Mouse (Mus musculus) neural tube, embryonic 14.5 days (tissue): Measurements from ENCODE around the gene Ggcx. TPM values are rescaled to one million over a fixed set of nuclear protein-coding genes. Genes with fewer than 3 reads are reported as not detected.
"Not testable (repeated sequence)": the region's sequence is repeated elsewhere in the genome, so short reads cannot be mapped to it uniquely, and the experiment has no call there.

Experiments
- ATAC-seq: fragments of 200-750 bp; cut with Nextera tagmentation; 2 replicates; pipeline ENCODE4 v1.8.0; 2017; ENCODE audit warnings: low read depth, mild to moderate bottlenecking, moderate TSS enrichment, moderate library complexity
- H3K27ac ChIP-seq: fragments of 300-500 bp; sonication (generic); 2 replicates; pipeline ENCODE4 v1.5.1; 2014; ENCODE audit warnings: low read depth, mild to moderate bottlenecking, control low read depth, low read length, moderate library complexity, mixed read lengths
- H3K27me3 ChIP-seq: fragments of 300-500 bp; sonication (generic); 2 replicates; pipeline ENCODE4 v1.6.1; 2014; ENCODE audit warnings: low read length; ENCODE audit not compliant: control insufficient read depth, insufficient read depth
- H3K36me3 ChIP-seq: fragments of 300-500 bp; sonication (generic); 2 replicates; pipeline ENCODE4 v1.6.1; 2014; ENCODE audit warnings: low read length, mixed read lengths; ENCODE audit not compliant: control insufficient read depth, insufficient read depth
- H3K4me1 ChIP-seq: fragments of 300-500 bp; sonication (generic); 2 replicates; pipeline ENCODE4 v1.6.1; 2014; ENCODE audit warnings: low read length; ENCODE audit not compliant: control insufficient read depth, insufficient read depth
- H3K4me2 ChIP-seq: fragments of 300-500 bp; sonication (generic); 2 replicates; pipeline ENCODE4 v1.6.1; 2014; ENCODE audit warnings: mild to moderate bottlenecking, low read depth, low read length, control low read depth
- H3K4me3 ChIP-seq: fragments of 300-500 bp; sonication (generic); 2 replicates; pipeline ENCODE4 v1.5.1; 2014; ENCODE audit warnings: low read depth, low read length, control low read depth, mixed read lengths
- H3K9ac ChIP-seq: fragments of 300-500 bp; sonication (generic); replicated peaks from 2 replicates; pipeline ENCODE4 v1.6.1; 2014; ENCODE audit warnings: low read depth, mild to moderate bottlenecking, control low read depth, low read length, mixed read lengths
- H3K9me3 ChIP-seq: fragments of 300-500 bp; sonication (generic); 2 replicates; pipeline ENCODE4 v1.6.1; 2016; ENCODE audit warnings: low read length; ENCODE audit not compliant: control insufficient read depth
- WGBS: fragments of 180-500 bp; shearing (Covaris S2); extraction: QIAGEN DNeasy Blood & Tissue Kit; methylation state at CpG from one replicate; pipeline ENCODE4 v1.1.7; 2014; 5-methylcytosine and 5-hydroxymethylcytosine counted together
- polyA plus RNA-seq: library from polyadenylated mRNA; unstranded; fragments of >200 nt; fragmentation: Nextera tagmentation; extraction: Ambion mirVana; gene quantifications from 2 replicates; pipeline ENCODE4 v1.2.1, GENCODE M21; 2014

Gene Ggcx
- polyA plus RNA-seq, 1 experiment from 2014 or later, result 11.6 TPM

GRCm38 (mm10) chr6:72460036-72460801 is 46.1 kb downstream of the Ggcx start:
- Histone ChIP-seq H3K36me3 (no peaks in the 10 kb centered on the region), H3K4me2 (no peak overlapping the region), H3K9ac (no peak overlapping the region), H3K4me1 (no peaks in the 10 kb centered on the region), H3K27me3 (no peaks in the 10 kb centered on the region), H3K4me3 (no peak overlapping the region), H3K9me3 (no peaks in the 10 kb centered on the region), H3K27ac (no peak overlapping the region)
- 61% methylated on average over 9 of the region's 9 CpGs for WGBS
- no peak for ATAC-seq

- 82% methylated on average over 5 of the region's 5 CpGs for WGBS
- not testable (repeated sequence) for H3K4me1 ChIP-seq, H3K27me3 ChIP-seq, H3K27ac ChIP-seq, ATAC-seq, H3K9ac ChIP-seq, H3K4me2 ChIP-seq, H3K4me3 ChIP-seq, H3K36me3 ChIP-seq, H3K9me3 ChIP-seq
These were observed 48.6 kb downstream of the Ggcx start for GRCm38 (mm10) chr6:72462550-72463257.

DNA sequence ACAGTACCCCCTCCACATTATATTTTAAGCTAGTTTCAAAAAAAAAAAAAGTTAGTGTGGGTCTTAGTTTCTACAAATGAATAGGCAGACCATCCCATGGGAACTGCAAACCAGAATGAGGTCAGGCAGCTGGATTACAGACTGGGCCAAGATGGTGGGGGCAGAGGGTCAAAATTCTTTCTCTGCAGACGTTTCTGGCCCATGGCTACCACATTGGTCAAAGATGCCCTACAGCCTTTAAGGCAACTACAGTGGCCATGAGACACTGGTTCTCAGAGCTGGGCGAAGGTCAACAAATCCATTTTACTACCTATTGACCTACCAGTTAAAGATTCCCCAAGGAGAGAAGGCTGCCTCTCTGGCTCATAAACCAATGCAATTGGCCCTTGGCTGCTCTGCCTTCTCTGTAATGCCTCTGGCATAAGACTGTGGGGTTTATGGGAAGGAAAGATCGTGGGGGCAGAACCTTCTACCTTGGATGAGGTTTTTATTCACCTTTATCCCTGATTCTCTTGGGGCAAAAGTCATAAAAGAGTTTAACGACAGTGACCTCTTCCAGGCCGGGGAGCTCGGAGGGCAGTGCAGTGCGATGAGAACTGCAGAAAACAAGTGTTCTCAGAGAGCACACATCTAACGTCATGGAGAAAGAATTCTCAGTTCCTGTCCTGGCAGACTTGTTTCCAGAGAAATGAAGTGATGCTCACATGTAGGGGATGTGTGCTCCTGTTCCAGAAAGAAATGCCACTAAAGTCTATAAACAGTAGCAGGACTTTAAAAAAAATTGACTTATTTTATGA is 51.5 kb downstream of the Ggcx start:
- no peak overlapping the region for H3K27ac ChIP-seq
- no peaks in the 10 kb centered on the region for H3K4me1 ChIP-seq
- 33% methylated on average over 8 of the region's 8 CpGs for WGBS
- H3K9me3 ChIP-seq, result no peaks in the 10 kb centered on the region
- no peak; the same call in 1 of the 2 replicates for ATAC-seq
- H3K4me2 ChIP-seq, result no peak overlapping the region
- H3K36me3 ChIP-seq, result no peaks in the 10 kb centered on the region
- no peak overlapping the region for H3K4me3 ChIP-seq
- no peaks in the 10 kb centered on the region for H3K27me3 ChIP-seq
- H3K9ac ChIP-seq, result no peak overlapping the region

DNA sequence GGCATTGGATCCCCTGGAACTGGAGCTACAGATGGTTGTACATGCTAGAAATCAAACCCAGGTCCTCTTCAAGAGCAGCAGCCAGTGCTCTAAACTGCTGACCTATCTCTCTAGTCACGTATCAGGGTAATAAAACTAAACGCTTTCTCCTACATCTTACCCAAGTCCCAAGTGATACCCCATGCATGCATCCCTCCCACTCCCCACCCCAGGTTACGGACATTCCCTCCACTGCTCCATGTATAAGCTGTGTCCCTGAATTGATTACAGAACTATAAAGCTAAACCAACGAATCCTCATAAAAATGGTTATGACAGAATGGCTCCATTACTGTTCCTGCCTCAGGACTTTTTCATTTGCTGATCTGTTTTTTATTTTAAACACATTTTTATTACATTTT is 52.1 kb downstream of the Ggcx start:
- H3K36me3 ChIP-seq, result no peaks in the 10 kb centered on the region
- ATAC-seq, result no peak
- H3K4me1 ChIP-seq, result no peaks in the 10 kb centered on the region
- no peak overlapping the region for H3K4me3 ChIP-seq
- 44% methylated on average over 4 of the region's 4 CpGs for WGBS
- no peaks in the 10 kb centered on the region for H3K27me3 ChIP-seq
- no peak overlapping the region for H3K27ac ChIP-seq
- H3K9ac ChIP-seq, result no peak overlapping the region
- H3K4me2 ChIP-seq, result no peak overlapping the region
- H3K9me3 ChIP-seq, result no peaks in the 10 kb centered on the region

GRCm38 (mm10) chr6:72473264-72474041 is 59.3 kb downstream of the Ggcx start:
- no peaks in the 10 kb centered on the region for H3K36me3 ChIP-seq
- ATAC-seq, result peak; percentile 41; the same call in 1 of the 2 replicates
- no peaks in the 10 kb centered on the region for H3K27me3 ChIP-seq
- no peak overlapping the region for H3K4me2 ChIP-seq
- H3K27ac ChIP-seq, result no peak overlapping the region
- no peaks in the 10 kb centered on the region for H3K9me3 ChIP-seq
- H3K4me3 ChIP-seq, result no peak overlapping the region
- no peaks in the 10 kb centered on the region for H3K4me1 ChIP-seq
- 63% methylated on average over 14 of the region's 14 CpGs for WGBS
- H3K9ac ChIP-seq, result no peak overlapping the region

DNA sequence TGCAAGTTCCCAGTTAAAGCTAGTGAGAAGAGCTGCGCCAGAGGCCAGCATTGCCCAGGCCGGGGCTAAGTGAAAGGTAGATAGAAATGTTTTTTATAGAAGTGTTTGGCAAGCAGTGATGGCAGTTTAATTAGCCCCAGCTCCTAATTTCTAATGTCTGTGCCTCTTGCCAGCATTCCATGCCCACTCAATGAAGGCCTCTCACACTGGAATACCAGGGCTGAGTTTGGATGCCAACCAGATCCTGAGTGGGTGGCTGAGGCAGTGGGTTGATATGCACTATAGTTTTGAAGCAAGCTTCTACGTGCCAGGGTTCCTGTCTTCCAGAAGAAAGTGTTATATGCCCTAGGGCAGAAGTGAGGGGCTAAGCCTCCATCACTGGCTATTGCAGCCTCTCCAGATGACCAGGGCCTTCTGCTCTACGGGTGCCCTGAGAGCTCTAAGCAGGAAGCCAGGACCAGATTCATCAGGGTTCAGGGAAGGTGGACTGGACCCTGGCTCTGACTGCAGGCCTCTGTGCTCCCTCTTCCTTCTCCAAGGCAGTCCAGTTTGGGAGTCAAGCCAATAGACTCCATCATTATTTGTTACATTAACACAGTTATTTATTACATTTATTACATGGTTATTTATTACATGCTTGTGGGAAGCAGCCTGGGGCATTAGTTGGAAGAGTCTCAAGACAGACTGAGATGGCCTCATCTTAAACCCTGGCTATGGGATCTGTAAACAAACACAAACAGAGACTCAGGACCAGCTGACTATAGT is 61.3 kb downstream of the Ggcx start:
- WGBS, result 85% methylated on average over 4 of the region's 4 CpGs
- Histone ChIP-seq H3K9me3 (no peaks in the 10 kb centered on the region), H3K27ac (no peak overlapping the region), H3K27me3 (no peaks in the 10 kb centered on the region), H3K9ac (no peak overlapping the region), H3K4me3 (no peak overlapping the region), H3K4me2 (no peak overlapping the region), H3K4me1 (no peaks in the 10 kb centered on the region), H3K36me3 (no peaks in the 10 kb centered on the region)
- ATAC-seq, result no peak

DNA sequence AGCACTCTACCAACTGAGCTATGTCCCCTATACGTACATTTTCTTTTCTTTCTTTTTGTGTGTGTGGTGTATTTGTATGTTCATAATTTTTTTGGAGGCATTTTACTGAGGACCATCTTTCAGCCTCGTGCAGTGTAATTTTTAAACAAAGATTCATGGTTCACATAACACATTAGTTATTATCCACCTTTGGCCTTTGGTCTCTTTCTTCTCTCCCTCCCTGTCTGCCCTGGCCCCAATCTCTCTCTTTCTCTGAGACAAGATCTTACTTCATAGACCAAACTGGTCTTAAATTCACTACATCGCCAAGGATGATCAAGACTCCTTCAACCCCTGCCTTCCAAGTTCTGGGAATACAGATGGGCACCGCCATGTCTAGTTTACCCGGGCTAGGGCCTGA is 62.7 kb downstream of the Ggcx start:
- no peak for ATAC-seq
- Histone ChIP-seq H3K4me2 (no peak overlapping the region), H3K4me3 (no peak overlapping the region), H3K27ac (no peak overlapping the region), H3K4me1 (no peaks in the 10 kb centered on the region), H3K27me3 (no peaks in the 10 kb centered on the region), H3K9ac (no peak overlapping the region), H3K9me3 (no peaks in the 10 kb centered on the region), H3K36me3 (no peaks in the 10 kb centered on the region)
- 91% methylated on average over 5 of the region's 5 CpGs for WGBS

GRCm38 (mm10) chr6:72477621-72478020 is 63.5 kb downstream of the Ggcx start:
- H3K9ac ChIP-seq, result no peak overlapping the region
- H3K4me2 ChIP-seq, result no peak overlapping the region
- no peak overlapping the region for H3K4me3 ChIP-seq
- WGBS, result 90% methylated on average over 3 of the region's 3 CpGs
- H3K36me3 ChIP-seq, result no peaks in the 10 kb centered on the region
- no peaks in the 10 kb centered on the region for H3K9me3 ChIP-seq
- H3K4me1 ChIP-seq, result no peaks in the 10 kb centered on the region
- no peaks in the 10 kb centered on the region for H3K27me3 ChIP-seq
- ATAC-seq, result no peak
- no peak overlapping the region for H3K27ac ChIP-seq
